Mouse (Mus musculus): ENCODE results near the gene Ykt6. TPM values are rescaled to one million over a fixed set of nuclear protein-coding genes. Genes with fewer than 3 reads are reported as not detected.

Gene Ykt6
- polyA plus RNA-seq, 2 experiments from 2014 or later, result 28.1 to 31.5 TPM

Other genes starting within 250 kb of the Ykt6 start
- gene Mrps24, start 240.0 kb upstream of the Ykt6 start, polyA plus RNA-seq (2017; shearing (Covaris generic)), result 10 to 100 TPM; 39.0 to 47.3 TPM
- 1 to 10 TPM; 5.2 to 9.1 TPM for gene Urgcp, start 193.3 kb upstream of the Ykt6 start, polyA plus RNA-seq (2017; shearing (Covaris generic))
- gene Dbnl, start 167.2 kb upstream of the Ykt6 start, polyA plus RNA-seq (2017; shearing (Covaris generic)), result 100 to 1,000 TPM; 121 to 155 TPM
- 1 to 10 TPM in 1 of 2 experiments, not detected in 1; 3.0 TPM for gene Pgam2, start 152.0 kb upstream of the Ykt6 start, polyA plus RNA-seq (2017; shearing (Covaris generic))
- gene Polm, start 117.7 kb upstream of the Ykt6 start, polyA plus RNA-seq (2017; shearing (Covaris generic)), result 10 to 100 TPM; 17.2 to 37.5 TPM
- under 1 TPM; 0.35 to 0.51 TPM for gene Aebp1, start 93.7 kb upstream of the Ykt6 start, polyA plus RNA-seq (2017; shearing (Covaris generic))
- gene Pold2, start 77.4 kb upstream of the Ykt6 start, polyA plus RNA-seq (2017; shearing (Covaris generic)), result 10 to 100 TPM; 29.7 to 67.2 TPM
- not detected for gene Myl7, start 56.9 kb upstream of the Ykt6 start, polyA plus RNA-seq (2017; shearing (Covaris generic))
- gene Gck, start 5.6 kb upstream of the Ykt6 start, polyA plus RNA-seq (2017; shearing (Covaris generic)), result not detected
- 10 to 100 TPM in 1 of 2 experiments, 1 to 10 TPM in 1; 4.2 to 19.3 TPM for gene Camk2b, start 110.7 kb downstream of the Ykt6 start, polyA plus RNA-seq (2017; shearing (Covaris generic))
- under 1 TPM in 1 of 2 experiments, not detected in 1; 0.56 TPM for gene A730071L15Rik, start 244.3 kb downstream of the Ykt6 start, polyA plus RNA-seq (2017; shearing (Covaris generic))
- gene Nudcd3, start 244.7 kb downstream of the Ykt6 start, polyA plus RNA-seq (2017; shearing (Covaris generic)), result 10 to 100 TPM; 32.3 to 52.0 TPM